Mouse (Mus musculus) layer of hippocampus, postnatal 10 days (tissue): ENCODE measurements around the gene H2-M1. TPM values are rescaled to one million over a fixed set of nuclear protein-coding genes. Genes with fewer than 3 reads are reported as not detected.

ENCODE experiments used
- DNase-seq, 2 experiments: peaks; one replicate each; pipeline ENCODE4 v3.0.0; 2021; ENCODE audit warnings: low spot score in 2 of 2
- long read RNA-seq: library from polyadenylated mRNA; stranded (forward); transcript quantifications from one replicate; pipeline ENCODE4 v2.0.0, GENCODE M21; 2023
- total RNA-seq, 2 experiments: library from RNA; stranded (reverse); gene quantifications; 2 replicates each; pipeline ENCODE4 v1.2.3; 2021

H2-M1 gene
- not detected for total RNA-seq
- long read RNA-seq = 0 reads

GRCm38 (mm10) chr17:36672119-36672518 lies at the start of gene H2-M1:
H2-M1 (minus strand) TSS chr17:36672219.
- DNase-seq = no peak

GRCm38 (mm10) chr17:36697693-36698092 lies 25.7 kb upstream of the H2-M1 start:
- no peak for DNase-seq

DNA sequence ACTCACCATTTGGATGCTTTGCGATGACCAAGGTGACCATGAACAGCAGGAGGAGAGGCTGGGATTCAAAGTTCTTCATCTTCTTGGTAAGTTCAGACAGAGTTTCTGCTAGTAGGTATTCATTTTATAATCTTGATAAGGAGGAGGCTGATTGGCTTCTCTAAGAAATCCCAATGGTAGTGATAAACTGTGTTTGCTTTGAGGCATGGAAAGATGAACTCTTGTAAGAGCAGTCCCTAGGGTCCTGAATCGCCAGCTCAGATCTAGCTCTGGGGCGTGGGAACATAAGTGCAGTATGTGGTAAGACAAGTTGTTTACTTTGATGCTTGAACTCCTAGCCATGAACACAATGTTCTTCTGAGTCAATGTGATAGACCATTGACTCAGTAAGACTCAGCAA lies 29.5 kb downstream of the H2-M1 start, which contains the start of gene H2-M9:
TSS of gene H2-M9 (minus strand) at position 101 of the 400 bp plus-strand sequence.
- DNase-seq = no peak

Other genes starting within 250 kb of the H2-M1 start
- not detected for gene H2-M10.4, start 209.9 kb downstream of the H2-M1 start, total RNA-seq
- not detected for gene H2-M11, start 125.1 kb downstream of the H2-M1 start, total RNA-seq
- not detected for gene H2-M9, start 29.6 kb downstream of the H2-M1 start, total RNA-seq
- not detected for gene H2-M10.5, start 100.7 kb upstream of the H2-M1 start, total RNA-seq
- not detected for gene H2-M10.6, start 140.0 kb upstream of the H2-M1 start, total RNA-seq
- gene Trim26, start 164.9 kb upstream of the H2-M1 start, total RNA-seq = 10 to 100 TPM; 22.7 to 28.8 TPM
- gene Trim15, start 195.0 kb upstream of the H2-M1 start, total RNA-seq = not detected
- under 1 TPM in 1 of 2 experiments, not detected in 1; 0.16 TPM for gene Trim10, start 197.4 kb upstream of the H2-M1 start, total RNA-seq
- gene Trim40, start 217.9 kb upstream of the H2-M1 start, total RNA-seq = not detected
- not detected for gene Trim31, start 225.9 kb upstream of the H2-M1 start, total RNA-seq